Mouse (Mus musculus) embryo, embryonic 10 days (tissue): ENCODE data around the gene Hs3st5.

ENCODE experiments used
- DNase-seq: peaks from one replicate; pipeline ENCODE4 v3.0.0-alpha.2; 2015; ENCODE audit warnings: low spot score

Hs3st5 gene

DNA sequence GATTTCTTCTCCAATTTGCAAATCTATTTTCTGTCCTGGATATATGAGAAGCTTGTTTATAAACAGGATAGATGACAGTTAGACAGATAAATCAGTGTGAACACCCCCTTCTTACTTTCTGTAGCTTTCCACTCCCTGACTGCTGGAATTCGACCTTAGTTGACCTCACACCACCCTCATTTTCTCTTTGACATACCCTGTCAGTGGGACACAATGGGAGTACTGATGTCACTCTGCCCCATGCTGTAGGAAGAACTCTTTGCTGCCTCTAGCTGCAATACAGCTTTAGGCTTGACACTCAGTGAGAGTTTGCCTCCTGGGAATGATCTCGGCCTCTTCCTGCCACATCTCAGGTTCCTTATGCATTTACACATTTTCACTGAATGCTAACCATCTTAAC is 297.1 kb downstream of the Hs3st5 start:
- peak; percentile 80 for DNase-seq

DNA sequence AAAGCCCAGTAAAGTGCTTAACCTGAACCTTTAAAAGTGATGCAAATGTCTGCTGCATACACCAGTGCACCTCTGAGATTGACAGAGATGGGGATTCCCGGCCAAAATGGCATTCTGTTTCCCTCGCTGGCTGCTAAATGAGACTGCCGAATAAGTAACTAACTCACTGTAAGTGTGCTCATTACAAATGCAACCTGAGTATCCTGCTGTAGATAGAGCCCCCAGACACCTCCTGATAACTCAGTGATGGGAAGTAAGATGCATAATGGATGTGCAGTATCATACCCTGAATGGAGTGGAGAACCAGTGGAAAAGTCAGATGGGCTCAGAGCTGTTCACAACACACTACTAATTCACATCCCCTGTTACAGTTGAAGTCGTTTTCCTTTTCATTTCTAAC is 298.7 kb downstream of the Hs3st5 start:
- no peak for DNase-seq

DNA sequence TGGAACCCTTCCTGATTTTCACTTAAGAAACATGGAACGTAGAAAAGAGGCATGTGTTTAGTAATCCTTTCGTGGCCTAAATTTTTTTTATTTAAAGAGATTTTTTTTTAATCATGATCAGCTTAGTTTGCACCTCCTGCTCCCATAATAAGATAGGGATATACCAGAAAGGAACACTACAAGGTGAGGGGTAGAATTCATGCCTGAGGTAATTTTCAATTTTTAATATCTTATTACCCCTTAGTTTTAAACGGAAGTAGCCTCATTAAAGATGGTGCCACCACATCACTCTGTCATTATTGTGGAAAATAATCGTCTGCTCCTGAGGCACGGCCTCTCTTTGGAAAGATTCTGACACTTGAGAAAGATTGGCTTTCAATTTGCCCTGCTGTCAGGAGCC is 299.2 kb downstream of the Hs3st5 start:
- no peak for DNase-seq

DNA sequence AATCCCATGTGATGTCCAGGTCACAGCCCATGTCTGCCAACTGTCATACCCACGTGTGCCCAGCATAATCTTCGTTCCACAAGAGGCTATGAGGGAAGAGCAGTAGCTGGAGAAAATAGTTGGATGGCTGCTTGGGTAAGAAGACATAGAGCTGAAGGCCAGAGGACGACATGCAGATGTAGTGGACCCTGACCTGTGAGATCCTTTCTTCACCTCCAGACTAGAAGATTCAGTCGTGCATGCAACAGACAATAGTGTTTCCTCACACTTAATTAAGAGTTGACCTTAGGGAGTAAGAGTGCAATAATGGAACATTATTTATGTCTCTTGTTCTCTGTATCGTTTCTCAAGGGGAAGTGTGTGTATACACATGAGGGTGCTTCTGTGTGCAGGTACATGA is 300.4 kb downstream of the Hs3st5 start:
- no peak for DNase-seq

- no peak for DNase-seq
Measured at GRCm38 (mm10) chr10:36818867-36819266, 312.3 kb downstream of the Hs3st5 start.

- DNase-seq: no peak
Measured at GRCm38 (mm10) chr10:36829079-36829478, 322.5 kb downstream of the Hs3st5 start.

GRCm38 (mm10) chr10:36832204-36832603 is 325.6 kb downstream of the Hs3st5 start:
- no peak for DNase-seq

GRCm38 (mm10) chr10:36834224-36834623 is 327.6 kb downstream of the Hs3st5 start:
- DNase-seq: peak; percentile 38

DNA sequence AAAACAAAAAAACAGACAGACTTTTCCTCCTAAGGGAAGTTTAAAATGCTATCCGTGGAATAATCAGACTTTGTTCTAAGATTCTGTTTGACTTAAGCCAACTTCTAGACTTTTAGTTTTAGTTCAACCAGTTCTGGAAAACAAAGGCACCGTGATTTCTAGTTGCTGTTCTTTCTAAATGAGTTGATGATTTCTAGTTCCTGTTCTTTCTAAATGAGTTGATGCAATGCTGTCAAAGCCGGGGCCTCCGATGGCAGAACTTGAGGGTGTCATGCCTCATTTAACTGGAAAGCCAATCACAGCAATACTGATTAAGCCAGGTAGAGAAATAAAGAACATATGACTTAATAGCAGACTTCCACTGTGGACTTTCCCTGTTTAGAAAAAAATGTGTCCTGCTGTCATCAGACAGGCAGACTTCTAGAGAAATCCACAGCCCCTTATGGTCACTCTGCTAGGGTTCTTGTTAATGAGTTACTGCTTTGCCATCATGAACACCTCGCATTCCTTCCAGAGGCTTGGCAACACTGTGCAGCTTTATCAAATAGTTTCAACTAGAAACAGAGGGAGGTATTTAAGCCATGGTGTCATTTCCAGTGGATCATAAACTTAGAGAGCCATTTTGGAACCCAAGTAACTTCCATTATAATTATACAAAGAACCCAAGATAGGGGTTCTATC is 329.4 kb downstream of the Hs3st5 start:
- no peak for DNase-seq

DNA sequence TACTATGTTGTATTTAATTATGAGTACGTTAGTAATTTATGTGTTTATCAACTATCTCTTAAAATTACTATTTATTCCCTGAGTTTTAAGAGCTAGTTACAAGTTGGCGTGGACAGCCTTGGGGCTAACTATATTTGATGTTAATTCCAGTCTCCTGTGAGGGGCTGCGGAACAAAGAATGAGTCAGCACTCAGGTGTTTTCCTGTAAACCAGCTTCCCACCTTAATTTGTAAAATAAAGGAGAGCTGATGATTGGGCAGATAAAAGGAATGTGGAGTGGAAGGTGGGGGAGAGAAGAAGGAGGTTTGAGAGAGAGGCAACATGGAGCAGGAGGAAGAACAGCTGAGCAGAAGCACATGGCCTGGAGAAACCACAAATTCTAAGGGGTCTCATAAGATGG is 343.6 kb downstream of the Hs3st5 start:
- DNase-seq: no peak

- DNase-seq: no peak
Measured at GRCm38 (mm10) chr10:36862127-36862895, 355.7 kb downstream of the Hs3st5 start.
